Mouse (Mus musculus) stomach, embryonic 14.5 days (tissue): ENCODE measurements around the gene Pknox2. TPM values are rescaled to one million over a fixed set of nuclear protein-coding genes. Genes with fewer than 3 reads are reported as not detected.

Experiments
- ATAC-seq: fragments of 200-750 bp; cut with Nextera tagmentation; 2 replicates; pipeline ENCODE4 v1.8.0; 2017; ENCODE audit warnings: low read depth, moderate TSS enrichment; ENCODE audit not compliant: insufficient number of reproducible peaks, insufficient read depth, low FRiP score
- H3K27ac ChIP-seq: fragments of 300-500 bp; sonication (generic); 2 replicates; pipeline ENCODE4 v1.5.1; 2014; ENCODE audit warnings: mild to moderate bottlenecking, low read length, moderate library complexity, mixed read lengths
- H3K27me3 ChIP-seq: fragments of 300-500 bp; sonication (generic); 2 replicates; pipeline ENCODE4 v1.6.1; 2014; ENCODE audit warnings: low read length, control low read depth, mixed read lengths; ENCODE audit not compliant: control insufficient read depth, insufficient read depth
- H3K36me3 ChIP-seq: fragments of 300-500 bp; sonication (generic); 2 replicates; pipeline ENCODE4 v1.6.1; 2014; ENCODE audit warnings: mild to moderate bottlenecking, control low read depth, low read length, moderate library complexity, mixed read lengths; ENCODE audit not compliant: control insufficient read depth, insufficient read depth
- H3K4me1 ChIP-seq: fragments of 300-500 bp; sonication (generic); 2 replicates; pipeline ENCODE4 v1.6.1; 2014; ENCODE audit warnings: low read length, control low read depth, mixed read lengths; ENCODE audit not compliant: control insufficient read depth, insufficient read depth
- H3K4me2 ChIP-seq: fragments of 300-500 bp; sonication (generic); replicated peaks from 2 replicates; pipeline ENCODE4 v1.6.1; 2014; ENCODE audit warnings: low read depth, low read length, control low read depth
- H3K4me3 ChIP-seq: fragments of 300-500 bp; sonication (generic); 2 replicates; pipeline ENCODE4 v1.5.1; 2014; ENCODE audit warnings: low read depth, low read length, control low read depth
- H3K9ac ChIP-seq: fragments of 300-500 bp; sonication (generic); replicated peaks from 2 replicates; pipeline ENCODE4 v1.6.1; 2014; ENCODE audit warnings: low read depth, mild to moderate bottlenecking, control low read depth, low read length, moderate library complexity, mixed read lengths
- H3K9me3 ChIP-seq: fragments of 300-500 bp; sonication (generic); 2 replicates; pipeline ENCODE4 v1.6.1; 2016; ENCODE audit warnings: low read depth, low read length, control low read depth; ENCODE audit not compliant: control insufficient read depth
- WGBS: fragments of 180-500 bp; shearing (Covaris S2); extraction: QIAGEN DNeasy Blood & Tissue Kit; methylation state at CpG from one replicate; pipeline ENCODE4 v1.1.7; 2014; 5-methylcytosine and 5-hydroxymethylcytosine counted together
- polyA plus RNA-seq: library from polyadenylated mRNA; unstranded; fragments of >200 nt; fragmentation: Nextera tagmentation; extraction: Ambion mirVana; gene quantifications from 2 replicates; pipeline ENCODE4 v1.2.1, GENCODE M21; 2014

Pknox2 gene
- polyA plus RNA-seq, 1 experiment from 2014 or later, result 7.5 TPM

GRCm38 (mm10) chr9:36852175-36852574 is 295.0 kb downstream of the Pknox2 start:
- H3K4me2 ChIP-seq, result no peak overlapping the region
- H3K9ac ChIP-seq, result no peak overlapping the region
- no peak overlapping the region for H3K4me3 ChIP-seq
- WGBS, result 85% methylated on average over 2 of the region's 2 CpGs
- no peaks in the 10 kb centered on the region for H3K4me1 ChIP-seq
- H3K9me3 ChIP-seq, result no peaks in the 10 kb centered on the region
- no peaks in the 10 kb centered on the region for H3K27me3 ChIP-seq
- no peaks in the 10 kb centered on the region for H3K36me3 ChIP-seq
- ATAC-seq, result no peak
- H3K27ac ChIP-seq, result no peak overlapping the region

DNA sequence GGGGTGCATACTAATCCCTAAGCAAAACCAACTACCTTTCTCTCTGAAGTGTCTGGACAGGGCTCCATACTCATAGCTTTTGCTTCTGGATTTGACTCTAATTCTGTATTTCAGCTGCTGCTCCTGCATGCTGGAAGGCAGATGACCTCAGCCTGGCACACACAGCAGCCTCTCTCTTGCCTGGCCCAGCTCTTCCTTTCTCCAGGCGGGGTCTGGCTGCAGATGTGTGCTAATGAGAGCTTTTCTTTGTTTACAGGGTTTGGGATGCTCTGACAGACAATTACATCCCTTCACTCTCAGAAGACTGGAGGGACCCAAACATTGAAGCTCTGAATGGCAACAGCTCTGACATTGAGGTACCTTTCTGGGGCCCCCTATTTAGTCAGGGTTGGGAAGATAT is 297.1 kb downstream of the Pknox2 start:
- H3K9me3 ChIP-seq, result no peaks in the 10 kb centered on the region
- no peak overlapping the region for H3K4me2 ChIP-seq
- H3K9ac ChIP-seq, result no peak overlapping the region
- 68% methylated on average over 1 of the region's 1 CpGs for WGBS
- no peaks in the 10 kb centered on the region for H3K27me3 ChIP-seq
- no peak overlapping the region for H3K27ac ChIP-seq
- H3K36me3 ChIP-seq, result no peaks in the 10 kb centered on the region
- no peak overlapping the region for H3K4me3 ChIP-seq
- H3K4me1 ChIP-seq, result no peaks in the 10 kb centered on the region
- ATAC-seq, result no peak

- no peak overlapping the region for H3K27ac ChIP-seq
- H3K9ac ChIP-seq, result no peak overlapping the region
- no peak overlapping the region for H3K4me3 ChIP-seq
- H3K4me1 ChIP-seq, result no peaks in the 10 kb centered on the region
- H3K36me3 ChIP-seq, result no peaks in the 10 kb centered on the region
- 80% methylated on average over 2 of the region's 2 CpGs for WGBS
- no peaks in the 10 kb centered on the region for H3K9me3 ChIP-seq
- ATAC-seq, result no peak
- no peaks in the 10 kb centered on the region for H3K27me3 ChIP-seq
- no peak overlapping the region for H3K4me2 ChIP-seq
Observed at GRCm38 (mm10) chr9:36848661-36849060, 298.5 kb downstream of the Pknox2 start.

GRCm38 (mm10) chr9:36846346-36846745 is 300.9 kb downstream of the Pknox2 start:
- no peak overlapping the region for H3K27ac ChIP-seq
- no peak overlapping the region for H3K9ac ChIP-seq
- H3K4me3 ChIP-seq, result no peak overlapping the region
- WGBS, result 53% methylated on average over 4 of the region's 4 CpGs
- no peaks in the 10 kb centered on the region for H3K36me3 ChIP-seq
- H3K9me3 ChIP-seq, result no peaks in the 10 kb centered on the region
- H3K4me2 ChIP-seq, result no peak overlapping the region
- H3K27me3 ChIP-seq, result no peaks in the 10 kb centered on the region
- H3K4me1 ChIP-seq, result no peaks in the 10 kb centered on the region
- no peak for ATAC-seq

Other genes starting within 250 kb of the Pknox2 start
- gene Tmem218, start 60.8 kb upstream of the Pknox2 start, polyA plus RNA-seq, result 12.5 and 13.3 TPM in 2 replicates
- 1.1 and 2.1 TPM in 2 replicates for gene Slc37a2, start 108.3 kb upstream of the Pknox2 start, polyA plus RNA-seq
- gene Ccdc15, start 201.0 kb upstream of the Pknox2 start, polyA plus RNA-seq, result 8.6 and 9.9 TPM in 2 replicates
- not detected in 2 replicates for gene Hepacam, start 219.9 kb upstream of the Pknox2 start, polyA plus RNA-seq